Mouse (Mus musculus) gastrocnemius, adult 2 months (tissue): ENCODE measurements around the gene Ate1. TPM values are rescaled to one million over a fixed set of nuclear protein-coding genes. Genes with fewer than 3 reads are reported as not detected.

Source experiments
- DNase-seq: peaks from one replicate; pipeline ENCODE4 v3.0.0; 2022
- H3K27ac ChIP-seq: fragments of 200-600 bp; 2 replicates; pipeline ENCODE4 v1.8.1; 2022; ENCODE audit warnings: mild to moderate bottlenecking
- H3K4me3 ChIP-seq: fragments of 200-600 bp; 2 replicates; pipeline ENCODE4 v1.8.1; 2022; ENCODE audit warnings: mild to moderate bottlenecking, moderate library complexity
- CTCF ChIP-seq: fragments of 200-600 bp; IDR thresholded peaks from 2 replicates; pipeline ENCODE4 v1.8.1; 2022; ENCODE audit warnings: antibody characterized with exemption, mild to moderate bottlenecking, moderate library complexity
- intact Hi-C: fragments of 180-260 bp; cut with DNase I; formaldehyde crosslinking; loops from one replicate; pipeline ENCODE4 v1.15.1; 2025
- total RNA-seq, 2 experiments: library from RNA; stranded (reverse); gene quantifications; 2 replicates each; pipeline ENCODE4 v1.2.3; 2021

Ate1 gene
- total RNA-seq, 2 experiments from 2014 or later: 36.0 to 36.6 TPM

DNA sequence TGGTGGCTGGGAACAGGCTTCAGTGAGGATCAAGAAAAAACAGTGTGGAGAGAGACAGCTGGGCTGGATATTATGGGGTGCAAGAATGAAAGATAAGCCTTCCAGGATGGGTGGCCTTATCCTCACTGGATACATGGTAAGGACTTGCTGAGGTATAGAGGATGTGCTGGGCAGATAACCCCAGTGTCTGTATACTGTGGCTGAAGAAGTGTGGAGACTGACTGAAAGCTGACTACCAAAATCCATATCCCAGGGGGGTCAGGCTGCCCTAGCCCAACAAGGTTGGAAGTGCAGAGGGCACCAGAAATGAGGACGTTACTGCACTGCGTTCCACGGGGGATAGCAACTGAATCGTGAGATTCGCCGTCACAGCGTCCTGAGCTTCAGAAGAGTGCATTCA is 139.8 kb downstream of the Ate1 start:
- DNase-seq: no peak
- TF ChIP-seq CTCF: no peak
- no peak overlapping the region for H3K4me3 ChIP-seq
- no peak overlapping the region for H3K27ac ChIP-seq
- intact Hi-C loops: no loop called here

DNA sequence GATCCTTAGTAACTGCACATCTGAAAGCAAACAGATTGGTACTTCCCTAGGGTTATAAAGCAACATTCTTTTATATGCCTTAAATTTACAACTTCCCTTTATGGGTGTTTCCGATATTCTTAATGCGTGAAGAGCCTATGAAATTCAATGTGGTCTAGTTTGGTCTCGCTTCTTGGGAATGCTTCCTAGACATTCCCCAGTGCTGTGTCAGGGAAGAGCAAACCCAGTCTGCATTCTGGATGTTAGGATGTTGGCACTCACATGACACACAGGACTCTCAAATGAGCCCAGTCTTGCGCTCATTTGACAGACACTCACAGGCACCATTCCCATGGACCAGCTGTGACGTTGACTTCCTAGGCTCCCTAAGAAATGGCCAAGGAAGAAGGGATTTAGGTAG is 140.3 kb downstream of the Ate1 start:
- no peak for TF ChIP-seq CTCF
- intact Hi-C loops: no loop called here
- Histone ChIP-seq H3K4me3 (no peak overlapping the region), H3K27ac (no peak overlapping the region)
- DNase-seq: no peak

DNA sequence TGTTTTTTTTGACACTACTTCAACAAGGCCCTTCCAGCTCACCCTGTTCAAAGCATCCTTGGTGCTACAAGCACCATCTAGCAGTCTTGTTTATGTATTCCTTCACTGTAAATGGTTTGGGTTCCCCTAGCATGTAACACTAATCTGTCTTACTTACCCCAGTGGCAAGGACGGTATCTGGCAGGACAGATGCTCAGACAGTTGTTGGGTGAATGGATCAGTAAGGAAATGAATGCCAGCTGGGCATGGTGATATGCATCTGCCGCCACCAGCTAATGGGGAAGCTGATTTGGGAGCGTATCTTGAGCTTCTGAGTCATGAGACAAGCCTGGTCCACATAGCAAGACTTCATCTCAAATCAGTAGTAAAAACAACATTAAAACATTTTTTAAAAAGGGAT is 141.9 kb downstream of the Ate1 start:
- H3K27ac ChIP-seq: no peak overlapping the region
- intact Hi-C loops: no loop called here
- no peak for TF ChIP-seq CTCF
- no peak overlapping the region for H3K4me3 ChIP-seq
- DNase-seq: no peak

DNA sequence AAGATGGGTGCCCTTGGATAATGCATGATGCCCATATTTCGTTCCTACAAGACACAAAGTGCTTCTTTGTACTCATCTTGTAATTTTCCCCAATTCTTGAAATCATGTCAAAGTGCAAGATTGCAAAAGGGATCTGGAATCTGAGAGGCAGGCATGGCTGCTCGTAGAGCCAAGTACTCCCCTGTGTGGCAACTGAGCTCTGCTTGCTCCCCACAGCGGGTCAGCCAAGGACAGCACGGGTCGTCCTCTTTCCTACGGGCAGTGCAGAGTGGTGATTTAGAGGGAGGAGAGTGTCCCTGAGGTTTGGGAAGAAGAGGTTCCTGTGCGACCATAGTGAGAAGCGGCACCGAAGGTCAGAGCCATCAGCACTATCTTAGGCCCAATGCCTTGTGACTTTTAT is 145.9 kb downstream of the Ate1 start:
- no peak for TF ChIP-seq CTCF
- peak; percentile 38 for DNase-seq
- intact Hi-C loops: no loop called here
- Histone ChIP-seq H3K27ac (no peak overlapping the region), H3K4me3 (no peak overlapping the region)

DNA sequence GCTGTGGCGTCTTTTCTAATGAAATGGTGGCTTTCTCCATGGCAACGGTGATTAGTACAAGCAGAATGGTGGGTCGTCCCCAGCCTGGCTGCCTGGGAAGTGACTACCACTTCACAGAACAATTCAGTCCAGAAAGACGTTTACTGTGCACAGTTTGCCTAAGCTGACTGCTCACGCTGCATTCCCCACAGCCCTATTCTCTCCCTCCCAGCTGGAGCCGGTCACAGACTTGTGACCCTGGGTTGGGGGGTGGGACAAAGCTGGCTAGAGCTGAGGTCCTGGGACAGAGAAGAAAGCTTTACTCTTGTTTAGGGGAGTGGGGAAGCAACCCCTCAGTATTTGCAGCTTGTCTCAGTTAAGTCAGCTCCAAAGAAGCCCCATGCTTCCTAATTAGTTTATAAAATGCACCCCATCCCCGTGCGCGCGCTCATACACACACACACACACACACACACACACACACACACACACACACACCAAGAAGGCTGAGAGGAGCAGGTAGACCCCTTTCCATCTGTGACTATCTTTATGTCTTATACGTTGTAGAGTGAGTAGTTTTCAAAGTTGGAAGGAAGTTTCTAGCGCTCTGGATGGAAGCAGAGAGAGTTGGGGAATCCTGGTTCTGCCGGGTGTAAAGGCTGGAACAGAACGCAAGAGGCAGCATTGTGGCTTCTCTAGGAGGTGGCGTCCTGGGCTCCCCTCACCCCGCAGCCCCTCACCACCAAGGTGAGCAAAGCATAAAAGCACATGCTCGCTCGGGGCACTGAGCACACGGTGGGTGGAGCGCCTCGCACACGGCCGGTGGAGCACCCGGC is 151.1 kb downstream of the Ate1 start:
- Histone ChIP-seq H3K4me3 (no peak overlapping the region), H3K27ac (no peak overlapping the region)
- intact Hi-C loops: no loop called here
- no peak for DNase-seq
- TF ChIP-seq CTCF: no peak

DNA sequence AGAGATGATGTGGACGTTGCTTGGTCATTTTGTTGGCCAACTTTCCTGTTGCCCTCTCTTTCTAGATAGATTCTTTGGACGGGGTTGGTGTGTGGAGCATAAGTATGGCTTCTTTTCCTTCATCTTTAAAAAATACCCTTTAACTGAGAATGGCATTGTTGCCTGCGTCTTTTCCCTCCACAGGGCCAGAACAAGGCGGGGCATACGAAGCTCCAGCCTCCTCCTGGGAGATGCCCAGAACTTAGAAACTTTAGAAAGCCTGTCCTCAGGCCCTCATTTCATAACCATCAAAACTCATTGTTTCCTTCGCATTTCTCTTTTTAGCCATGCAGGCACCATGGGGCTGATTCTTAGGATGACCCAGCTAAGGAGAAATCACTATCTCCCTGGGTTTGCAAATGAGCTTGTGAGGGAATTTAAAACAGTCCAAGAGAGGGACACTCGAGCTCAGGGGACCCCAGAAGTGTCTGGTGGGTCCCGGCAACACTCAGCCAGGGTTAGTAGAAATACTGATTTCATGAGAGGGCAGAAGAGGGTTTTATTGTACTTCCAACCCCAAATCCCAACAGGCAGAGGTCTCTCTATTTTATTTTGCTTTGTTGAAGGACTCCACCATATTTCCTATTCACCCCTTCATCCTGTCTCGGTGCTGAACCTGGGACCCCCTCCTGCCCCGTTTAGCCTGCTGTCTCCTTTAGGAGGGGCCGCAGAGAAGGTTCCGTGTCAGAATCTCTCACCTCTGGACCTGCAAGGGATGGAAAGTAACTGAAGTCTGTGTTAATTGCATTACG is 151.9 kb downstream of the Ate1 start:
- no peak for TF ChIP-seq CTCF
- intact Hi-C loops: no loop called here
- no peak overlapping the region for H3K4me3 ChIP-seq
- H3K27ac ChIP-seq: no peak overlapping the region
- DNase-seq: no peak

DNA sequence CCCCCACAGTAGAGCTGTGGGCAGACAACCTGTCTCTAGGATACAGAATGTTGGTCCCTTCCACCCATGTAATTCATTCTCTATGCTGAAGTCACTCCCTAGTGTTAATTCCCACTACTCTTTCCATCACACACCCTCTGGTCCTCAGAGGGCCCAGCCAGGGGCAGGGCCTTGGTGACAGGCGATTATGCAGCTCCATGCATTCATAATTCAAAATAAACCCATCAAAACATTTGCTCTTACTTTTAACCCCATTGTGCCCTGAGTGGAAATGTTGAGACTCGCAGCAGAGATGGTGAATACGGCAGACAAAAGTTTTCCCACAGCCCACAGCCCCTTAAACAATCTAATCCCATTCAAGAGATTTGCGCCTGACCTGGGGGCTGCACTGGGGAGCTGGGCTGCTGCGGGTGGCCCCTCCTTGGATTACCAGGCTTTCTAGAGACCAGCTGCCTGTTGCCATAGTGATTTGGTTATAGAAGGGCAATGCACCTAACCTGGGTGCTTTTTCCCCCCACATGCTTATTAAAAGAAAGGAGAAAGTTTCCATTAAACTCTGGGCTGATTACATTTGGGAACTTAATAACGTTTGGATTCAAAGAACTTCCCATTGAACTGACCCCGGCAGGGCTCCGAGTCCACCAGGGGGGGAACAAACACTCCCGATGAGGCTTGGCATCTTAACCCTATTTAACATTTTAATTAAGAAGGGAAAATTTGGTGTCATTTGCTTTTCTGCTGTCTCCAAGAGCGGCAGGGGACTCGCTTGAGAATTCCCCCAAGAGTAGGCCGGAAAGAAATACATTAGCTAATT is 152.7 kb downstream of the Ate1 start:
- Histone ChIP-seq H3K4me3 (no peak overlapping the region), H3K27ac (no peak overlapping the region)
- no peak for DNase-seq
- no peak for TF ChIP-seq CTCF
- intact Hi-C loops: no loop called here

DNA sequence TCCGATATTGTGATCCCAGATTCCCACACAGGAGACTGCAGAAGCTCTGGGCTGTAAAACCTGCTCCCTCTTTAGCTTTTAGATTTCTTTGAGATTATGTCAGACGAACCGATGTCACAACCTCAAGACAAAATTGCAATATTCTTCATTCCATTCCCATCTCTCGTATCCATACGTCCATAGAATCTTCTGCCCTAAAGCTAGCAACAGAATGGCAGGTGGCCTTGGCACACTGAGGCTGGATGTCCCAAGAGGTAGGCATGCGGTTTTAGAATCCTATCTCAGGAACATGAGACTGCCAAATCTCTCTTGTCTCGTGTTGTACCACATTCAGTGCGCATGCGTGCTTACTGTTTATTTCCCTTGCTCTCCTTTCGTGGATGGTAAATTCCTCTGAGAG is 154.5 kb downstream of the Ate1 start:
- no peak overlapping the region for H3K4me3 ChIP-seq
- no peak for DNase-seq
- intact Hi-C loops: no loop called here
- TF ChIP-seq CTCF: no peak
- H3K27ac ChIP-seq: no peak overlapping the region

Other genes starting within 250 kb of the Ate1 start
- gene Nsmce4a, start 52.7 kb upstream of the Ate1 start, total RNA-seq: 10 to 100 TPM; 28.6 to 33.8 TPM
- gene Tacc2, start 57.1 kb upstream of the Ate1 start, total RNA-seq: 100 to 1,000 TPM; 515 to 576 TPM